Mouse (Mus musculus) v-Abl transformed pro-B cells (cell line): ENCODE data around the gene Mfsd2a.

Source experiments
- in situ Hi-C, 2 experiments: fragments of 400-800 bp; cut with MboI; formaldehyde crosslinking; loops; one replicate each; pipeline ENCODE4 v1.15.1; 2025; ENCODE audit not compliant: unreplicated experiment in 2 of 2

The Mfsd2a gene

DNA sequence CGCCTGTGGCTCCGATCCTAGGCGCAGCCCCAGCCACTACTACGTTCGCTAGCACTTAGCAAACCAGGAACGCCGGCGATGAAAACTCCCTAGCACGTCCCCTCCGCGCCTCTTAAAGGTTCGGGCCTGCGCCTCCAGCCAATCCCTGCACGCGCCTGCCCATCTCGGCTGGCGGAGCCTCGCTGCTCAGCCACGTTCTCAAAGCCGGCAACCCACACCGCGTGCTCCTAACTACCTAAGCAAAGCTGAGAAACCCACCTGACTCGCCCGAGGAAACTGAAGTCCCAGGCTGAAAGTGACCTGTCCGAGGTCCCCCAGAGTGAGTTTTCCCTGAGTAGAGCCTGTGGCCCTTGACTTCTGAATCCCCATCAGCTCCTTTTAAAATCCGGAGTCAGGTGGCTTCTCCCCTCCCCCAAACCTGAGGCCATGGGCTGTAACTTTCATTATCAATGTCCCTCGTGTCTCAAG is at the start of gene Mfsd2a:
Mfsd2a (minus strand) TSS at position 89 of the 468 bp plus-strand sequence.
- in situ Hi-C loops: no loop called here

DNA sequence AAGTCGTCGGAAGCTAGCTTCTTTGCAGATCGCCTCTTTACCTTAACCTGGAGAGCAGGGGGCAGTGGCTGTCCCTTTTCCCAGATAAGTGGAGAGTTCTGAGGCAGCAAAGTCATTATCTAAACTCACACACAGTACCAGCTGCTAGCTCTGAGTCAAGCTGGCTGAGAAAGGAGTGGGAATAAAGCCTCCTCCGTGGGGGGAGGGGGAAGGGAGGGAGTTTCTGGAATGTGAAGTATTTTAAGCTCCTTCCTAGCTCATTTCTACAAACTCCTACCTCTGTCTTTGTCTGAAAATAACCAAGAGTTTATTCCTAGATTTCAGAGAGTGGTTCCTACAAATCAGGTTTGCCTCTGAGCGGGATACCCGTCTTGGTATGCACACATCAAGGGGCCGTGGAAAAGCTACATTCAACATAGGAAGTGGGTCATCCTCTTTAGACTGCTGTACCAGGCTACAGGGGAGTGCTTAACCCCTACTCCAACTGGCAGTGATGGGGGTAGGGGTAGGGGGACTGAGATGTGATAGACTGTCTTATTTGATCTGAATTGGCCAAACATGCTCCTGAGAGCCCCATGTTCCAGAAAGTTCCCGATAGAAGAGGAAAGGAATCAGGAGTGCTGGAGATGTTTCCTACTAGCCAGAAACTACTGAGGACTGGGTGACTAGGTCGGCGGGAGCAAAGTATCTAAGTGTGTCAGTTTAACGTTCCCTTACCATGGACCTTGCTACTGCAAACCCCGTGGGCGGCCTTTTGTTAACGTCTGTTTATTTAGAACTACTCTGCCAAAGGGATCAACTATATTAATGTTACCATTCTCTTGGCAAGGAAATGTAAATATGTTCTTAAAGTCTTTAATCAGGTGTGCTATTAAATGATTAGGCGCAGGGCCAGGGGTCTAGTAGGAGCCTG is 44.3 kb upstream of the Mfsd2a start:
- in situ Hi-C loops: no loop called here

GRCm38 (mm10) chr4:123000617-123001342 is 39.8 kb upstream of the Mfsd2a start:
- in situ Hi-C loops: loop anchor here in 1 of 2 experiments (5.0 kb wide), 1 partner anchor 67 kb away; no protein-coding TSS in a partner anchor

DNA sequence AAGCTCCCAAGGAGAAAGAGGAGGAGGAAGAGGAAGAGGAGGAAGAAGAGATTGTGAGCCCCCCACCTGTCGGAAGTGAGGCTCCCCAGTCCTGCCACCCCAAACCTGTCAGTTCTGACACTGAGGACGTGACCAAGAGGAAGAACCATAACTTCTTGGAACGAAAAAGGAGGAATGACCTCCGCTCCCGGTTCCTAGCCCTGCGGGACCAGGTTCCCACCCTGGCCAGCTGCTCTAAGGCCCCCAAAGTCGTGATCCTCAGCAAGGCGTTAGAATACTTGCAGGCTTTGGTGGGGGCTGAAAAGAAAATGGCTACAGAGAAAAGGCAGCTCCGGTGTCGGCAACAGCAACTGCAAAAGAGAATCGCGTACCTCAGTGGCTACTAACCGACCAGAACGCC is 39.1 kb upstream of the Mfsd2a start:
- in situ Hi-C loops: loop anchor here in 1 of 2 experiments (5.0 kb wide), 1 partner anchor 67 kb away; no protein-coding TSS in a partner anchor

DNA sequence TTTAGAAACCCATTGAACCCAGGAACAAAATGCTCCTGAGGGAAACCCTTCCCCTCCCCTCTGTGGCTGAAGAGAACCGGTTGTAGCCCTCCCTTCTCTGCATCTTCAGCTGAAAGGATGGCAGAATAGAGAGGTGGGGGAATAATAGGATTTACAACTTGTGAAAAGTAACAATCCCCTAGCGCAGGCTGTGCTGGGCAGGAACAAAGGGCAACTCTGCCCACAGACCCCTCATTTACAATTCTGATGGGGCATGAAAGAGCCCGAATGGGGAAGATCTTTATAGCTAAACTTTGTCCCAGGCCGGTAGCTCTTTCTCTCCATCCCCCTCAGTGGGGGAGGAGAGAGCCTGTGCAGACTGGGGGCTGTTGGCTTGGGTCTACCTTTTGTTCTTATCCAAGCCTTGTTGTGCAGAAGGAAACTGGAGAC is 38.3 kb upstream of the Mfsd2a start:
- in situ Hi-C loops: loop anchor here (5.0 to 10.0 kb wide), 2 partner anchors 83 to 1754 kb away; no protein-coding TSS in a partner anchor

GRCm38 (mm10) chr4:122998537-122999262 is 37.7 kb upstream of the Mfsd2a start:
- in situ Hi-C loops: loop anchor here (5.0 to 10.0 kb wide), 2 partner anchors 84 to 1754 kb away; no protein-coding TSS in a partner anchor

GRCm38 (mm10) chr4:122996618-122997381 is 35.8 kb upstream of the Mfsd2a start:
- in situ Hi-C loops: loop anchor here (5.0 to 10.0 kb wide), 2 partner anchors 86 to 1752 kb away; no protein-coding TSS in a partner anchor

DNA sequence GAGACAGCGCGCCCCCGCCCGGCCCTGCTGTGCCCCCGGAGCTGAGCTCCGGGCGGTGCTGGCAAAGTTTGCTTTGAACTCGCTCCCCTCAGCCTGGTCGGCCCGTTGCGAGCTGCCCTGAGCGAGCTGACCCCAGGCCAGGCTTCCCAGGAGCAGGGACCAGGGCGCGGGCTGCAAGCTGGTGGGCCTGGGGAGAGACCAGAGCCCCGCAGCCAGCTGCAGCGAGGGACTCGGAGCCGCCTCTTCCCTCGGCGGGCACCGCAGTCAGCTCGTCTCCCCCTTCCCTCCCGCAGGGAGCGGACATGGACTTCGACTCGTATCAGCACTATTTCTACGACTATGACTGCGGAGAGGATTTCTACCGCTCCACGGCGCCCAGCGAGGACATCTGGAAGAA is 35.2 kb upstream of the Mfsd2a start:
- in situ Hi-C loops: loop anchor here (5.0 to 10.0 kb wide), 2 partner anchors 86 to 1751 kb away; no protein-coding TSS in a partner anchor

DNA sequence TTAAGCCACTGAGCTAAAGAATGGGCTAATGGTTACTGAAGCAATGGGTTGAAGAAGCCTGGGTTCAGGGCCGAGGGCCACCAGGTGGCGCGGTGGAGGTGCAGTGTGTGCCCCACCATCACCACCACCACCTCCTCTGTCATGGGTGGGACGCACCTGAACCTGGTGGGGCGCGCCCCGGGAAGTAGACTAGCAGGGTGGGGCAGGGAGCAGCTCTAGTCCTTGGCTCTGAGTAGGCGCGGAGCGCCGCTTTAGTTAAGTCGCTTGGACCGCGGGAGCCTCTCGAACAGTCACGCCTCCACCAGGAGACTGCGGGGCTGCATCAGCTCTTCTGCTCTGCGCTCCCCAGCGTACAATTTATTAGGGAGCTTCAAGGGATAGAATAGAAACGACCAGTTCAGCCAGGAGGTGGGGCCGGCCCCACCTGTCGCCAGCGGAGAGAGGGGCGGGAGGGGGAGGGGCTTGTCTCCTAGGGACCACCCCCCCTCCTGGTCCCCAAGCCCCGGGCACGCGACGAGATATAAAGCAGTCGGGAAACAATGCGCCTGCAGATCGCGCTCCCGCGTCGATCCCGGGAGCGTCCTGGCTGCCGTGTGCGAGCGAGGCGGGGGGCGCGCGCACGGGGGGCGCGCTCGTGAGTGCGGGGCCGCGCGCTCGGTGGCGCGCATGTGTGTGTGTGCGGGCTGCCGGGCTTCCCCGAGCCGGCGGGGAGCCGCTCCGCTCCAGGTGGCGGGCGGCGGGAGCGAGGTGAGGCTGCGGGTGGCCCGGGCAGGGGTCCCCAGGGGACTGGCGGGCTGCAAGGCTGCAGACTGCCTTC is 34.6 kb upstream of the Mfsd2a start, which contains the start of gene Mycl:
Mycl (plus strand) TSS at position 249 of the 817 bp plus-strand sequence.
- in situ Hi-C loops: loop anchor here (5.0 to 10.0 kb wide), 2 partner anchors 87 to 1751 kb away; no protein-coding TSS in a partner anchor

DNA sequence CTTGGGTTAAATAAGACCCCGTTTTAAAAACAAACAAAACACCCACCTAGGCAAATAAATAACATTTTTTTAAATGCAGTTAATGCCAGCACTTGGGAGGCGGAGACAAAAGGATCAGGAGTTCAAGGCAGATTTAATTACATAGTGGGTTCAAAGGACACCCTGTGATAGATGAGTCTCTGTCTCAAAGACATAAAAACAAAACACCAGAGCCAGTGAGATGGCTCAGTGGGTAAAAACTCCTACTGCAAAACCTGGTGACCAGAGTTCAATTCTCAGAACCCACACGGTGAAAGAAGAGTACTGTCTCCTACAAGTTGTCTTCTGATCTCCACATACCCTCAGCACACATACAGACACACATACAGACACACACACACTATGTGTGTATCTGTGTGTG is 31.3 kb upstream of the Mfsd2a start:
- in situ Hi-C loops: loop anchor here in 1 of 2 experiments (10.0 kb wide), 1 partner anchor 1747 kb away; no protein-coding TSS in a partner anchor

DNA sequence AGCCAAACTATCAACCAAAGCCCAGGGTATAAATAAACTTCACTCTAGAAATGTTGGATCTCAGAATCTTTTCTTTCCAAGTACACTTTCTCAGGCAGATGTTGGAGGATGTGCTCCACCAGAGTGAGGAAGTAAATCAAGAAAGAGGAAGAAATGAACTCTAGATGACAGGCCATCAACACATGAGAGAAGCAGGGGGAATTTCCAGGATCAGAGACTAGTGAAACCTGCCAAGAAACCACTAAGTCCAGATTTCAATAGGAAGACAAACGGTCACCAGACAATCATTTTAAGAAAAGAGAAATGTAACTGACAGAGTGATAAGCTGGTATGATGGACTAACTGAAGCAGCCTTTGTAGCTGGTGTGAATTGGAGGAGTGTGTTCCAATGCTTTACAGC is 30.2 kb upstream of the Mfsd2a start:
- in situ Hi-C loops: loop anchor here in 1 of 2 experiments (10.0 kb wide), 1 partner anchor 1746 kb away; no protein-coding TSS in a partner anchor

- in situ Hi-C loops: loop anchor here (5.0 to 10.0 kb wide), 4 partner anchors 46 to 1743 kb away; no protein-coding TSS in a partner anchor
Measured at GRCm38 (mm10) chr4:122988004-122988403, 27.0 kb upstream of the Mfsd2a start.

GRCm38 (mm10) chr4:122987421-122987820 is 26.4 kb upstream of the Mfsd2a start:
- in situ Hi-C loops: loop anchor here (5.0 to 10.0 kb wide), 4 partner anchors 45 to 1743 kb away; no protein-coding TSS in a partner anchor

DNA sequence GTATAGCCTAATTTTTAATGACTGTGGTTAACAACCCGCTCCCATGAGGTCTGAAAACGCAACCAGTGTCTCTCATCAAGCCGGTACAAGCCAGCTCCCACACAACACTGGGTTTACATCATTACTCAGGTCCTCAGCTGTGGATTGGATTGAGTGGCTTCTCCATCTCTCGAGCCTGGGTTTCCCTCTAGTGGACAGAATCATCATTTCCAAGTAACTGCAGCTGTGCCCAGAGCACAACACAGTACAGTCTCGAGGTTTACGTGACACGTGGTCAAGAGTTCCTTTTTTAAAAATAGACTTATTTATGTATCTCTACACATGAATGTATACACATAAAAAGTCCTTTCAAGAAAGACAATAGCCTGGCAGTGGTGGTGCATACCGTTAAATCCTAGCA is 24.1 kb upstream of the Mfsd2a start:
- in situ Hi-C loops: loop anchor here (5.0 to 10.0 kb wide), 4 partner anchors 43 to 1740 kb away; no protein-coding TSS in a partner anchor

DNA sequence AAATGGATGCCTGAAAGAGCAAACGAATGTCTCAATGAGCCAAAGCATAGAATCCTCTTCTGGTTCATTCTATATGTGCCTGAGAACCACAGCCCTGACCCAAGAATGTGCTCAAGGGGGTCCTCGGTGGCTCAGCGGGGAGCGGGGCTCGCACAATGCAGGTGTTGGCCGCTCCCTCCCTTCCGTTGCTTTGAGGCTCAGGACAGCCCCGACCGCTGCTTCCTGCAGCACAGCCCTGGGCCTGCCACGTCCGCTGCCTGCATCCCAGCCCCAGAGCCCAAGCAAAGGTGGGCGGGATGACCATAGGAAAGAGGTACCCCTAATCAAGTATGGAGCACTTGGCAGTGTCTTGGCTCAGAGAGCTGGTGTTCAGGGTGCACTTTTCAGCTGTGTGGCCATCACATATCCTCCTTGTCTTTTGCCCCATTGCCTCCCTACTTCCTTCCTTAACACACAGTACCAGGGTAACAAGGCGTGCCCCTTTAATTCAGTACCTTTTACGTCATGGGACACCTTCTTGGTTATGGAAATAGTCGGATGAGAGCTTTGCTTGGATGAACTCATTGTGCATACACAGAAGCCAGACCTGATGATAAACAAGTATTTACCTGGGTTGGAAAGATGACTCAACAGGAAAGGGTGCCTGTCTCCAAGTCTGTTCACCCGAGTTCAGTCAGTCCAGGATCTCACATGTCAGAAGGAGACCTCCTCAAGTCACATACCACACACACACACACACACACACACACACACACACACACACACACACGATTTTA is 22.7 kb upstream of the Mfsd2a start:
- in situ Hi-C loops: loop anchor here in 1 of 2 experiments (10.0 kb wide), 1 partner anchor 1739 kb away; no protein-coding TSS in a partner anchor

GRCm38 (mm10) chr4:122982537-122982936 is 21.5 kb upstream of the Mfsd2a start:
- in situ Hi-C loops: loop anchor here in 1 of 2 experiments (10.0 kb wide), 1 partner anchor 1738 kb away; no protein-coding TSS in a partner anchor

GRCm38 (mm10) chr4:122981930-122982329 is 20.9 kb upstream of the Mfsd2a start:
- in situ Hi-C loops: loop anchor here in 1 of 2 experiments (10.0 kb wide), 1 partner anchor 1737 kb away; no protein-coding TSS in a partner anchor
